Mouse (Mus musculus): ENCODE measurements at regions not wholly inside any gene's neighbourhood (a gene's known extent, or its start where the extent isn't known, plus 50 kb on each side); places are given as distances from the start of the nearest gene placed in this dataset.

DNA sequence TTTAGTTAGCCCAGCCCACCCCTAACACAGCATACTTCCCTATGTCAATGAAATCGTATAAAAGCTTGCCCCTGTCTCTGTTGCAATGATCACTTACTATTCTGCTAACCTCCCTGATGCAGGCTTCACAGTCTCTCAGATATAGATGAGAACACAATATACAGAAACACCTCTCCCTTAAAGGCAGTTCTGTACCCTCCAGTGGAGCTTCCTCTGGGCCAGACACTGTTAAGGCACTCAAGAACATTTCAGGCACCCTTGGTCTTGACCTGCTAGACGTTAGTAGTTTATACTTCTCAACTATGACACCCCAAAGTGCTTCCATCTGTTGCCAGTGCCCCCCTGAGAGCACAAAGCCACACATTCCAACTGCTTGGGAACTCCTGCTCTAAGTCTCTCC, 61.9 kb upstream of the Dynlrb2 start:
- TF ChIP-seq CTCF (IDR thresholded peaks at IDR 0.05; ENCODE audit: low read depth): no peak
- TF ChIP-seq EP300 (IDR thresholded peaks at IDR 0.05; ENCODE audit: low read depth): no peak
